Mouse (Mus musculus) heart, adult 2 months (tissue): ENCODE results near the gene Ngb. TPM values are rescaled to one million over a fixed set of nuclear protein-coding genes. Genes with fewer than 3 reads are reported as not detected.

ENCODE experiments used
- DNase-seq, 2 experiments: peaks; one replicate each; pipeline ENCODE4 v3.0.0; 2021
- H3K27ac ChIP-seq: fragments of 200-600 bp; 2 replicates; pipeline ENCODE4 v1.8.1; 2022
- H3K27me3 ChIP-seq: fragments of 200-500 bp; 2 replicates; pipeline ENCODE4 v1.6.1; 2012; ENCODE audit warnings: mild to moderate bottlenecking, low read length, inconsistent platforms, mixed read lengths; ENCODE audit not compliant: control insufficient read depth, insufficient read depth
- H3K36me3 ChIP-seq: fragments of 200-500 bp; 2 replicates; pipeline ENCODE4 v1.6.1; 2012; ENCODE audit warnings: low read length, inconsistent platforms; ENCODE audit not compliant: control insufficient read depth, insufficient read depth
- H3K4me1 ChIP-seq: fragments of 200-500 bp; 2 replicates; pipeline ENCODE4 v1.6.1; 2011; ENCODE audit warnings: low read length; ENCODE audit not compliant: control insufficient read depth, insufficient read depth
- H3K4me3 ChIP-seq: fragments of 200-600 bp; 2 replicates; pipeline ENCODE4 v1.8.1; 2022
- H3K79me2 ChIP-seq: fragments of 200-500 bp; replicated peaks from 2 replicates; pipeline ENCODE4 v1.6.1; 2012; ENCODE audit warnings: mild to moderate bottlenecking, inconsistent platforms, low read length, moderate library complexity, mixed read lengths; ENCODE audit not compliant: control insufficient read depth, insufficient read depth
- H3K9ac ChIP-seq: fragments of 200-500 bp; 2 replicates; pipeline ENCODE4 v1.6.1; 2012; ENCODE audit warnings: low read depth, mild to moderate bottlenecking, control low read depth, inconsistent platforms, low read length, mixed read lengths
- CTCF ChIP-seq: fragments of 200-600 bp; IDR thresholded peaks from 2 replicates; pipeline ENCODE4 v1.8.1; 2022; ENCODE audit warnings: antibody characterized with exemption, mild to moderate bottlenecking, moderate library complexity
- EP300 ChIP-seq: fragments of 200-500 bp; IDR thresholded peaks from 2 replicates; pipeline ENCODE4 v1.6.1; 2011; ENCODE audit warnings: low read depth, low read length, control low read depth; ENCODE audit not compliant: insufficient read depth
- POLR2A ChIP-seq: fragments of 200-500 bp; IDR thresholded peaks from 2 replicates; pipeline ENCODE4 v1.6.1; 2011; ENCODE audit warnings: mild to moderate bottlenecking, low read depth, low read length, control low read depth; ENCODE audit not compliant: insufficient read depth
- WGBS: fragments of 180-500 bp; shearing (Covaris S2); methylation state at CpG from one replicate; pipeline ENCODE4 v1.1.7; 2018; 5-methylcytosine and 5-hydroxymethylcytosine counted together
- intact Hi-C: fragments of 180-260 bp; cut with DNase I; formaldehyde crosslinking; loops from one replicate; pipeline ENCODE4 v1.15.1; 2025
- polyA plus RNA-seq: library from polyadenylated mRNA; depleted of rRNA; stranded (reverse); fragments of >200 nt; gene quantifications from 2 replicates; pipeline ENCODE4 v1.2.3, GENCODE M21; 2012
- total RNA-seq, 2 experiments: library from RNA; stranded (reverse); gene quantifications; 2 replicates each; pipeline ENCODE4 v1.2.3; 2021

Ngb gene
- total and polyA plus RNA-seq, 3 experiments = 0.14 TPM; not detected in 2

DNA sequence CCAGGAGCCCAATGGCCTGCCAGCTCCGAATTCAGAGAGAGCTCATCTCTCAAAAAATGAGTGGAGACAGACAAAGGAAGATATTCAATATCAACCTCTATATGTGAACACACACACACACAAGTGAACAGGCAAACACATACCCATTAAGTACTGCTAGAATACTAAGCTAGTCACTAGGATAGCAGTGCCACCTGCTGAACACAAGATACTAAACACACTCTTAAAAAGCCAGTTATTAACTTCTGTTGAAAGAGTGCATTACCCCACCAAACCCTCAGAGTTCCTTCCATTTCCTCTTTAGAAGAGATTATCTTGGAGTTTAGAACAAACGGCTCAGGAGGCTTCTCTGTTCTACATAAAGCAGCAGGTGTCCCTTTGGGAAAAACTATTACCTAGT lies 39.8 kb upstream of the Ngb start:
- no peaks in the 10 kb centered on the region for H3K27me3 ChIP-seq
- no peak overlapping the region for H3K9ac ChIP-seq
- no peak for TF ChIP-seq EP300
- no peak for TF ChIP-seq POLR2A
- TF ChIP-seq CTCF = no peak
- intact Hi-C loops = loop anchor here (10.0 kb wide), 2 partner anchors 157 to 367 kb away; no protein-coding TSS in a partner anchor
- H3K79me2 ChIP-seq = no peaks in the 10 kb centered on the region; the same call in 1 of the 2 replicates
- peaks cover 1% of the 10 kb centered on the region; the same call in 1 of the 2 replicates for H3K4me1 ChIP-seq
- peaks cover 5% of the 10 kb centered on the region; the same call in 1 of the 2 replicates for H3K36me3 ChIP-seq
- WGBS = 54% methylated on average over 2 of the region's 2 CpGs
- no peak for DNase-seq
- no peak overlapping the region for H3K4me3 ChIP-seq
- no peak overlapping the region for H3K27ac ChIP-seq

- no peak overlapping the region for H3K4me3 ChIP-seq
- no peak overlapping the region for H3K27ac ChIP-seq
- DNase-seq = no peak
- intact Hi-C loops = no loop called here
- H3K27me3 ChIP-seq = no peaks in the 10 kb centered on the region
- TF ChIP-seq CTCF (no peak), EP300 (no peak), POLR2A (no peak)
- H3K4me1 ChIP-seq = no peaks in the 10 kb centered on the region
- H3K79me2 ChIP-seq = no peaks in the 10 kb centered on the region; the same call in 1 of the 2 replicates
- WGBS = 86% methylated on average over 1 of the region's 2 CpGs
- no peaks in the 10 kb centered on the region for H3K36me3 ChIP-seq
- H3K9ac ChIP-seq = no peak overlapping the region
These were observed 36.4 kb upstream of the Ngb start for GRCm38 (mm10) chr12:87138768-87139167.

GRCm38 (mm10) chr12:87138342-87138701 lies 36.0 kb upstream of the Ngb start:
- no peak overlapping the region for H3K4me3 ChIP-seq
- DNase-seq = no peak
- no peaks in the 10 kb centered on the region for H3K36me3 ChIP-seq
- TF ChIP-seq CTCF (no peak), POLR2A (no peak), EP300 (no peak)
- no peak overlapping the region for H3K9ac ChIP-seq
- H3K27me3 ChIP-seq = no peaks in the 10 kb centered on the region
- intact Hi-C loops = no loop called here
- no peak overlapping the region for H3K27ac ChIP-seq
- no peaks in the 10 kb centered on the region for H3K4me1 ChIP-seq
- no peaks in the 10 kb centered on the region; the same call in 1 of the 2 replicates for H3K79me2 ChIP-seq
- 91% methylated on average over 2 of the region's 2 CpGs for WGBS

DNA sequence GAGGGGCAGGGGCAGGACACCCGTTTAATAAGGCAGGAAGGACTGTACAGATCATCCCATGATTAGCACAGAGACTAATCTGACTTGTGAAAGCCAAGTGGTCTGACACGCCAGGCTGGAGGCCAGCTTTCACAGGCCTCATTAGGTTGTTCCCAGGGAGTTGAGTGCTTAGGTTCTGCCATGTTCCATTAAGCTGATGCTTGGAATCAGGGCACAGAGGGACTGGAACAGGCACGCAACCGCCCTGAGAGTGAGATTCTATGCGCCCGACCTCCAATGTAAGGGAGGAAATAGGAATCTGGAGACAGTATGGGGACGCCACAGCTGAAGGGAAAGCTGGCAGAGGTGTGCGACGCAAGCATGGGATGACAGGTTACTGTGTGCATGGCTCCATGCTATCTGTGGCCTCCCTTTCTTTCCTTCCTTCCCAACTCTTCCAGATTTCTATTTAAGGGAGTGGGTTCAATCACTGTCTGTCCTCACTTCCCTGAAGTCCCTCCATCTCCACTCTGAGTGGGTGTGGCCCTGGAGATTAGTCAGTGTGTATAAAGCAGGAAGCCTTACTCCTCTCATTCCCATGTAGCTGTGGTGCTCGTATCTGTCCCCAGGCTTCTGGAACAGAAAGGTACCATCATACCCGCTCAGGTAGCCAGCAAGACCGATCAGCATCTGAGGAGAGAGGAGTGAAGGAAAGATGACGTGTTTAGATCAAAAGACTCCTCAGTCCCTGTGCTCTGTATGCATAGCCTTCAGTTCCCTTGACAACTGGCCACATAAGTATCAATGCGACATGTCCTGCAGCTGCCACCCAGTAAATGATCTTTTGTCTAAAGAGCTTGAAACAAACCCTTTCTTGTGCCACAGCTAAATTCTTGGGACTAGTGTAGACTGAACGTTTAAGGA lies 35.4 kb upstream of the Ngb start:
- no peak for TF ChIP-seq CTCF
- DNase-seq = no peak
- WGBS = 85% methylated on average over 15 of the region's 15 CpGs
- H3K27me3 ChIP-seq = no peaks in the 10 kb centered on the region
- H3K79me2 ChIP-seq = no peaks in the 10 kb centered on the region; the same call in 1 of the 2 replicates
- no peaks in the 10 kb centered on the region for H3K36me3 ChIP-seq
- no peak overlapping the region for H3K4me3 ChIP-seq
- no peak overlapping the region for H3K27ac ChIP-seq
- H3K9ac ChIP-seq = no peak overlapping the region
- intact Hi-C loops = no loop called here
- H3K4me1 ChIP-seq = no peaks in the 10 kb centered on the region

DNA sequence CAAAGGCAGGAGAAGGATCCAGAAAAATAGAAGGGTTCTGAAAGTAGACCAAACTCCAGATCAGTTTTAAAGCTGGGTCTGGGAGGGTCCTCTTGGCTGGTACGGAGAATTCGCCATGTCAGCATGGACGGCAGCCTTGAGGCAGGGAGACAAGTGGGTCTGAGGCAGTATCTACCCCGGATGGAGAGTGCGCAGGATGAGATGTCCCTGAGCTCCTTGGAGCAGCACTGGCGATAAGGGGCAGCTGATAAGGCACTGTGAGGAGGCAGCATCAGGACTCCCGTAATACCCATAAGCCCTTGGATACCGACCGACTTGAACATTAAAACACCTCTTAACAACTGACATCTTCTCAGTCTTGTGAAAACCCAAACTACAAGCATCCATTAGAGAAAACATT lies 30.4 kb upstream of the Ngb start:
- intact Hi-C loops = loop anchor here (5.0 kb wide), 1 partner anchor 140 kb away; no protein-coding TSS in a partner anchor
- no peak for DNase-seq
- TF ChIP-seq POLR2A (no peak), EP300 (no peak), CTCF (no peak)
- Histone ChIP-seq H3K79me2 (no peaks in the 10 kb centered on the region), H3K9ac (no peak overlapping the region), H3K27ac (no peak overlapping the region), H3K4me1 (no peaks in the 10 kb centered on the region), H3K4me3 (no peak overlapping the region), H3K36me3 (no peaks in the 10 kb centered on the region), H3K27me3 (no peaks in the 10 kb centered on the region)
- 72% methylated on average over 9 of the region's 9 CpGs for WGBS

GRCm38 (mm10) chr12:87132210-87132609 lies 29.9 kb upstream of the Ngb start:
- no peak for DNase-seq
- TF ChIP-seq POLR2A (no peak), EP300 (no peak), CTCF (no peak)
- Histone ChIP-seq H3K9ac (no peak overlapping the region), H3K79me2 (no peaks in the 10 kb centered on the region), H3K4me1 (no peaks in the 10 kb centered on the region), H3K36me3 (no peaks in the 10 kb centered on the region), H3K27me3 (no peaks in the 10 kb centered on the region), H3K27ac (no peak overlapping the region), H3K4me3 (no peak overlapping the region)
- intact Hi-C loops = loop anchor here (5.0 kb wide), 1 partner anchor 140 kb away; no protein-coding TSS in a partner anchor
- 64% methylated on average over 6 of the region's 6 CpGs for WGBS
